In the genomic region with DNA sequence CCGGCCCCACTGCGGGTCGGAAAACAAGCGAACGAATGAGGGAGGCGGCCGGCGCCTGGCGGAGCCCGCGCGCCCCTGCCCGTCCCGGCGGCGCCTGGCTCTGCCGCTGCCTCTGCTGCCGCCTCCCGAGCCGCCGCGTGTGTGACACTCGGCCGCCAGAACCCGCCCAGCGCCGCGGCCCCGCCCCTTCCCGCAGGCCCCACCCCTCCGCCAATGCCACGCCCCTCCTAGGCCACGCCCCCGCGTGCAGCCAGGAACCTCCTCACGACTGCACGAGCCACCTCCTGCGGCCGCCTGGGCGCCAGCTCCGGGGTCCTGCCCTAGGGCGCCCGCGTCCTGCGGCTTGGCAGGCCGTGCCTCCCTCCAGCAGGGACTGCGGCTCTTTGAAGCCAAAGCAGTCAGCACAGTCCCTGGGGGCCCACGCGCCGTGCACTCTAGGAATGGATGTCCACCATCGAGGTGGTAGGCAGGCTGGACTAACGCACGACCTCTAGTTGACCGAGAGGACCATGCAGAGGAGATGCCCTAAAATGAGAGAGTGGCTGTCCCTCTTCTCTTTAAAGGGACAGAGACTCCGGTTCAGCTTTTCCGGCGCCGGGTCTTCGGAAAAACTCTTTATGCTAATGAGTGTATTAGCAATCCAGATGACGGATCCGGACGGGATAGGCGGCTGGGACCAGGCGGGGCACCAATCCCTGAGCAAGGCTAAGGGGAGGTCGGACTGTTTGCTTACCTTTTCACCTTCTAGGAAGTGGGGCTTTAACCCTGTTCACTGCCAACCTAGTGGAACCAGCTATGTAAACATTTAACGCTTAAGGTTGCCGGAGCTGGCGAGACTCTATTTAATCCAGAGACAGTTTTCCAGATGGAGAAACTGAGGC, we compare ENCODE assay signal across 8 mouse cellular contexts. TPM values are rescaled to one million over a fixed set of nuclear protein-coding genes. Genes with fewer than 3 reads are reported as not detected.
DNase-seq lines count a peak whose midpoint lies in the region; ATAC-seq lines count a peak whose summit lies in the region.

No protein-coding gene starts in this region.

- peak overlapping the region; percentile 99 for H3K27ac ChIP-seq in intestine, embryonic 15.5 days

- WGBS in intestine, embryonic 15.5 days = under 1% methylated on average over 55 of the region's 68 CpGs

- intact Hi-C loops in gastrocnemius, postnatal 36 days (cut with DNase I) = no loop called here
- intact Hi-C loops in left cerebral cortex, postnatal 14 days (cut with DNase I) = loop anchor here (5.0 kb wide), 1 partner anchor 241 kb away; no protein-coding TSS in a partner anchor

- H3K9me3 ChIP-seq in intestine, embryonic 15.5 days = no peaks in the 10 kb centered on the region

- peaks cover 35% of the 10 kb centered on the region for H3K4me1 ChIP-seq in intestine, embryonic 15.5 days (replicated peaks)

- peak overlapping the region; percentile 71 for H3K4me3 ChIP-seq in intestine, embryonic 15.5 days (replicated peaks)

- peak; percentile 92 for ATAC-seq in intestine, embryonic 15.5 days
- peak; percentile 89 for ATAC-seq in megakaryocyte-erythroid progenitor cell, adult 5-6 weeks (replicated peaks; ENCODE audit: low FRiP score, low TSS enrichment, poor library complexity, severe bottlenecking)

- H3K27me3 ChIP-seq in intestine, embryonic 15.5 days (replicated peaks) = no peaks in the 10 kb centered on the region

- 0 out of 2 replicates have a peak, but pooled peaks cover 4% of the 10 kb centered on the region for H3K36me3 ChIP-seq in intestine, embryonic 15.5 days

- DNase-seq in adrenal gland, adult 8-10 months = peak; percentile 94
- DNase-seq in embryo, embryonic 11.5 days (ENCODE audit: low read depth, low spot score) = peak; percentile 82
- peak; percentile 88 to 89 for DNase-seq in gastrocnemius, postnatal 36 days
- DNase-seq in left cerebral cortex, postnatal 14 days (ENCODE audit: low spot score in 2 of 2) = peak; percentile 86 to 87
- DNase-seq in right cerebral cortex, postnatal 14 days = peak; percentile 91
- DNase-seq in urinary bladder, postnatal 25 days (ENCODE audit: low spot score) = peak; percentile 96

- peak overlapping the region; percentile 92 for H3K9ac ChIP-seq in intestine, embryonic 15.5 days

- peak overlapping the region; percentile 98 for H3K4me2 ChIP-seq in intestine, embryonic 15.5 days (replicated peaks)

RNA-seq across cellular contexts. Expression of a gene that starts 1.4 kb away (rescaled TPM):
- 100 to 1,000 TPM in 2 of 4 experiments, 10 to 100 TPM in 2; 39.5 to 104 (median 79.0) TPM for total RNA-seq in adrenal gland, adult 8-10 months (2022)
- 1 to 10 TPM; 6.3 to 6.7 TPM for total RNA-seq in gastrocnemius, postnatal 36 days (2021)
- 4.0 and 4.8 TPM in 2 replicates for polyA plus RNA-seq in intestine, embryonic 15.5 days (2015; fragmentation: Nextera tagmentation; extraction: Ambion mirVana)
- total RNA-seq in left cerebral cortex, postnatal 14 days (2021) = 10 to 100 TPM; 12.1 to 15.0 TPM
- total RNA-seq in megakaryocyte-erythroid progenitor cell, adult 5-6 weeks (2014; fragmentation: Nextera tagmentation) = 3.3 and 7.8 TPM in 2 replicates
- total RNA-seq in megakaryocyte-erythroid progenitor cell, adult 5-6 weeks (2017) = 0.50 and 8.9 TPM in 2 replicates

Comparison
In these comparisons a context has a peak if more than half of its experiments do, and no peak if none do; other contexts are left out.
1. Peak in every context shown above with its lines: DNase-seq, ATAC-seq, H3K4me3 ChIP-seq and H3K27ac ChIP-seq.